Mouse (Mus musculus) hindbrain, embryonic 16.5 days (tissue): ENCODE measurements around the gene Ahcy. TPM values are rescaled to one million over a fixed set of nuclear protein-coding genes. Genes with fewer than 3 reads are reported as not detected.

Experiments
- ATAC-seq: fragments of 200-750 bp; cut with Nextera tagmentation; 2 replicates; pipeline ENCODE4 v1.8.0; 2017; ENCODE audit warnings: moderate TSS enrichment, moderate library complexity
- H3K27ac ChIP-seq: fragments of 300-500 bp; sonication (generic); 2 replicates; pipeline ENCODE4 v1.5.1; 2014; ENCODE audit warnings: low read depth, mild to moderate bottlenecking, control low read depth, low read length, moderate library complexity
- H3K27me3 ChIP-seq: fragments of 300-500 bp; sonication (generic); replicated peaks from 2 replicates; pipeline ENCODE4 v1.6.1; 2014; ENCODE audit warnings: low read length; ENCODE audit not compliant: control insufficient read depth, insufficient read depth
- H3K36me3 ChIP-seq: fragments of 300-500 bp; sonication (generic); 2 replicates; pipeline ENCODE4 v1.6.1; 2014; ENCODE audit warnings: mild to moderate bottlenecking, low read length, moderate library complexity, mixed read lengths; ENCODE audit not compliant: control insufficient read depth, insufficient read depth
- H3K4me1 ChIP-seq: fragments of 300-500 bp; sonication (generic); 2 replicates; pipeline ENCODE4 v1.6.1; 2014; ENCODE audit warnings: low read depth, low read length; ENCODE audit not compliant: control insufficient read depth, insufficient read depth
- H3K4me2 ChIP-seq: fragments of 300-500 bp; sonication (generic); 2 replicates; pipeline ENCODE4 v1.6.1; 2014; ENCODE audit warnings: mild to moderate bottlenecking, low read length, control low read depth, moderate library complexity
- H3K4me3 ChIP-seq: fragments of 300-500 bp; sonication (generic); 2 replicates; pipeline ENCODE4 v1.5.1; 2014; ENCODE audit warnings: mild to moderate bottlenecking, low read length, control low read depth, moderate library complexity
- H3K9ac ChIP-seq: fragments of 300-500 bp; sonication (generic); 2 replicates; pipeline ENCODE4 v1.6.1; 2014; ENCODE audit warnings: low read depth, mild to moderate bottlenecking, control low read depth, low read length, moderate library complexity
- H3K9me3 ChIP-seq: fragments of 300-500 bp; sonication (generic); 2 replicates; pipeline ENCODE4 v1.6.1; 2014; ENCODE audit warnings: mild to moderate bottlenecking, low read length, moderate library complexity; ENCODE audit not compliant: control insufficient read depth
- WGBS: fragments of 180-500 bp; shearing (Covaris S2); extraction: QIAGEN DNeasy Blood & Tissue Kit; methylation state at CpG from one replicate; pipeline ENCODE4 v1.1.7; 2014; 5-methylcytosine and 5-hydroxymethylcytosine counted together
- polyA plus RNA-seq: library from polyadenylated mRNA; unstranded; fragments of >200 nt; fragmentation: Nextera tagmentation; extraction: Ambion mirVana; gene quantifications from 2 replicates; pipeline ENCODE4 v1.2.1, GENCODE M21; 2015

Ahcy gene
- polyA plus RNA-seq, 1 experiment from 2014 or later, result 33.3 TPM

GRCm38 (mm10) chr2:155012991-155013390, 61.3 kb downstream of the Ahcy start:
- no peaks in the 10 kb centered on the region for H3K36me3 ChIP-seq
- H3K27me3 ChIP-seq, result no peaks in the 10 kb centered on the region
- no peaks in the 10 kb centered on the region for H3K4me1 ChIP-seq
- no peak overlapping the region for H3K9ac ChIP-seq
- no peaks in the 10 kb centered on the region for H3K9me3 ChIP-seq
- 81% methylated on average over 6 of the region's 6 CpGs for WGBS
- no peak overlapping the region for H3K4me3 ChIP-seq
- no peak for ATAC-seq
- H3K27ac ChIP-seq, result no peak overlapping the region
- H3K4me2 ChIP-seq, result no peak overlapping the region

DNA sequence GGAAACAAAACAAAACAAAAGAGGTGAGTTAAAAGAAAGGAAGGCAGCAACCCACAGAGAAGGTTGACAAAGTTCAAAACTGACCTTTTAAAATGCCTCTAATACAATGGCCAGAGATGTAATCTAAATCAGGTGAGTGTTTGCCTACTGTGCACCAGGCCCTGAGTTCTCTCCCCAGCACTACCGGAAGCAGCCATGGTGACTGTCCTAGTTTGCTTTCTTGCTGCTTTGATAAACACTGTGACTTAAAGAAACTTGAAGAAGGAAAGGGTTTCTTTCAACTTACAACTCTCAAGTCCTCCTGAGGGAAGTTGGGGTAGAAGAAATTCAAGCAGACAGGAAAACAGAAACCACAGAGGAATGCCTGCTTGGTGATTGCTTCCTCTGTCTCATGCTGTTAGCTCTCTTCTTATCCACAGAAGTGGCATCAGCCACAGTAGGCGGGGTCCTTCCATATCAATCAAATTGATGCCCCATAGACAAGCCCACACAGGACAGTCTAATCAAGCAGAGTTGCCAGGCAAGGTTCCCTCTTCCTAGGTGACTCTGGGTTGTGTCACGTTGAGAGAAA, 63.1 kb downstream of the Ahcy start:
- 52% methylated on average over 3 of the region's 3 CpGs for WGBS
- Histone ChIP-seq H3K27me3 (no peaks in the 10 kb centered on the region), H3K36me3 (no peaks in the 10 kb centered on the region), H3K4me3 (no peak overlapping the region), H3K9me3 (no peaks in the 10 kb centered on the region), H3K27ac (no peak overlapping the region), H3K4me1 (no peaks in the 10 kb centered on the region), H3K9ac (no peak overlapping the region), H3K4me2 (no peak overlapping the region)
- ATAC-seq, result no peak

Other genes with a start within 250 kb of the Ahcy start
- gene Eif2s2, start 181.6 kb downstream of the Ahcy start, polyA plus RNA-seq, result 58.4 and 60.4 TPM in 2 replicates
- gene Gm14226, start 56.2 kb downstream of the Ahcy start, polyA plus RNA-seq, result 0.19 and 0.21 TPM in 2 replicates
- gene Itch, start 59.0 kb upstream of the Ahcy start, polyA plus RNA-seq, result 33.6 and 37.9 TPM in 2 replicates
- gene Dynlrb1, start 162.0 kb upstream of the Ahcy start, polyA plus RNA-seq, result 746 and 788 TPM in 2 replicates
- gene Map1lc3a, start 201.8 kb upstream of the Ahcy start, polyA plus RNA-seq, result 693 and 772 TPM in 2 replicates